Mouse (Mus musculus): ENCODE data around the gene Ugt1a6a. TPM values are rescaled to one million over a fixed set of nuclear protein-coding genes. Genes with fewer than 3 reads are reported as not detected.

The Ugt1a6a gene
- total and polyA plus RNA-seq, 3 experiments = not detected

GRCm38 (mm10) chr1:88266123-88266522 is 131.5 kb downstream of the Ugt1a6a start:
- TF ChIP-seq JUND (IDR thresholded peaks at IDR 0.05; ENCODE audit: low read depth, low read length) (no peak), SMC3 (IDR thresholded peaks at IDR 0.05; ENCODE audit: low read depth, low read length) (no peak), NELFE (IDR thresholded peaks at IDR 0.05; ENCODE audit: low read depth, low read length) (no peak), ZNF384 (IDR thresholded peaks at IDR 0.05; ENCODE audit: low read depth, low read length) (no peak)
- no peak for DNase-seq (ENCODE audit: low read depth, low spot score)
- Histone ChIP-seq H3K36me3 (ENCODE audit: control insufficient read depth in 1 of 2, insufficient read depth in 2 of 2, low read length in 2 of 2) (peaks cover 21 to 34% of the 10 kb centered on the region in 2 experiments), H3K27ac (ENCODE audit: control insufficient read depth, low read depth, low read length) (no peak overlapping the region), H3K9ac (ENCODE audit: control insufficient read depth, low read depth, low read length, poor library complexity, severe bottlenecking) (no peak overlapping the region), H3K4me3 (ENCODE audit: control insufficient read depth in 1 of 2, insufficient read depth in 1 of 2, low read depth in 2 of 2, low read length in 2 of 2) (no peak overlapping the region), H3K4me1 (ENCODE audit: control insufficient read depth in 1 of 2, insufficient read depth in 2 of 2, low read length in 2 of 2) (peaks cover 7 to 17% of the 10 kb centered on the region in 2 experiments), H3K79me2 (ENCODE audit: control insufficient read depth, insufficient read depth, low read length, poor library complexity) (no peaks in the 10 kb centered on the region), H3K27me3 (ENCODE audit: control insufficient read depth in 1 of 2, insufficient read depth in 2 of 2, low read length in 2 of 2) (no peaks in the 10 kb centered on the region), H3K9me3 (replicated peaks; ENCODE audit: insufficient read depth, low read length) (no peaks in the 10 kb centered on the region)

- no peak for TF ChIP-seq GATA1 (IDR thresholded peaks at IDR 0.05; ENCODE audit: low read depth, low read length)
- TF ChIP-seq MAFK (IDR thresholded peaks at IDR 0.05; ENCODE audit: borderline replicate concordance, low read depth, low read length) = no peak
- TF ChIP-seq HCFC1 (IDR thresholded peaks at IDR 0.05; ENCODE audit: low read depth, low read length) = no peak
- no peak for TF ChIP-seq SIN3A (IDR thresholded peaks at IDR 0.05; ENCODE audit: low read length)
- no peak for TF ChIP-seq MAZ (IDR thresholded peaks at IDR 0.05; ENCODE audit: low read depth, low read length)
- TF ChIP-seq POLR2AphosphoS5 (IDR thresholded peaks at IDR 0.05; ENCODE audit: borderline replicate concordance, low read depth, low read length) = 0 out of 2 replicates have a peak, but pooled peaks have one; percentile 53
- TF ChIP-seq KAT2A (conservative IDR thresholded peaks at IDR 0.05; ENCODE audit: low read depth, low read length) = no peak
- no peak for TF ChIP-seq ZKSCAN1 (IDR thresholded peaks at IDR 0.05; ENCODE audit: low read depth, low read length)
Measured at GRCm38 (mm10) chr1:88267489-88267888, 132.9 kb downstream of the Ugt1a6a start.

GRCm38 (mm10) chr1:88268070-88268469 is 133.5 kb downstream of the Ugt1a6a start:
- Histone ChIP-seq H3K27me3 (ENCODE audit: control insufficient read depth in 1 of 2, insufficient read depth in 2 of 2, low read length in 2 of 2) (no peaks in the 10 kb centered on the region), H3K9me3 (replicated peaks; ENCODE audit: insufficient read depth, low read length) (no peaks in the 10 kb centered on the region), H3K27ac (ENCODE audit: control insufficient read depth, low read depth, low read length) (no peak overlapping the region), H3K79me2 (ENCODE audit: control insufficient read depth, insufficient read depth, low read length, poor library complexity) (no peaks in the 10 kb centered on the region), H3K4me3 (ENCODE audit: control insufficient read depth in 1 of 2, insufficient read depth in 1 of 2, low read depth in 2 of 2, low read length in 2 of 2) (no peak overlapping the region), H3K9ac (ENCODE audit: control insufficient read depth, low read depth, low read length, poor library complexity, severe bottlenecking) (no peak overlapping the region), H3K4me1 (ENCODE audit: control insufficient read depth in 1 of 2, insufficient read depth in 2 of 2, low read length in 2 of 2) (peaks cover 0 to under 1% of the 10 kb centered on the region in 2 experiments; a peak in 1 of 4 replicates), H3K36me3 (ENCODE audit: control insufficient read depth in 1 of 2, insufficient read depth in 2 of 2, low read length in 2 of 2) (peaks cover 2 to 37% of the 10 kb centered on the region in 2 experiments)
- DNase-seq (ENCODE audit: low read depth, low spot score) = no peak
- no peak for TF ChIP-seq ELF1 (IDR thresholded peaks at IDR 0.05; ENCODE audit: low read depth, low read length)
- no peak for TF ChIP-seq CHD2 (IDR thresholded peaks at IDR 0.05; ENCODE audit: low read length)
- TF ChIP-seq MXI1 (IDR thresholded peaks at IDR 0.05; ENCODE audit: low read depth, low read length) = no peak
- no peak for TF ChIP-seq POLR2A (IDR thresholded peaks at IDR 0.05; ENCODE audit: control insufficient read depth in 1 of 2, insufficient read depth in 1 of 2, low read depth in 1 of 2, low read length in 2 of 2, poor library complexity in 1 of 2)
- TF ChIP-seq MYC (IDR thresholded peaks at IDR 0.05; ENCODE audit: low read depth, low read length) = no peak
- no peak for TF ChIP-seq MAX (IDR thresholded peaks at IDR 0.05; ENCODE audit: low read length)
- TF ChIP-seq USF2 (IDR thresholded peaks at IDR 0.05; ENCODE audit: borderline replicate concordance in 1 of 2, insufficient read depth in 1 of 2, low read depth in 1 of 2, low read length in 2 of 2) = no peak
- no peak for TF ChIP-seq E2F4 (IDR thresholded peaks at IDR 0.05; ENCODE audit: borderline replicate concordance, low read depth, low read length)
- TF ChIP-seq ZMIZ1 (IDR thresholded peaks at IDR 0.05; ENCODE audit: low read depth, low read length) = no peak
- no peak for TF ChIP-seq POLR2AphosphoS5 (IDR thresholded peaks at IDR 0.05; ENCODE audit: borderline replicate concordance, low read depth, low read length)
- no peak for TF ChIP-seq MAFK (IDR thresholded peaks at IDR 0.05; ENCODE audit: borderline replicate concordance, low read depth, low read length)
- TF ChIP-seq ZC3H11A (IDR thresholded peaks at IDR 0.05; ENCODE audit: low read depth, low read length) = no peak

More at GRCm38 (mm10) chr1:88267489-88267888, 132.9 kb downstream of the Ugt1a6a start:
- H3K36me3 ChIP-seq (ENCODE audit: control insufficient read depth in 1 of 2, insufficient read depth in 2 of 2, low read length in 2 of 2) = peaks cover 8 to 37% of the 10 kb centered on the region in 2 experiments
- H3K4me1 ChIP-seq (ENCODE audit: control insufficient read depth in 1 of 2, insufficient read depth in 2 of 2, low read length in 2 of 2) = peaks cover 3 to 6% of the 10 kb centered on the region in 2 experiments
- H3K4me3 ChIP-seq (ENCODE audit: control insufficient read depth in 1 of 2, insufficient read depth in 1 of 2, low read depth in 2 of 2, low read length in 2 of 2) = no peak overlapping the region
- no peaks in the 10 kb centered on the region for H3K9me3 ChIP-seq (replicated peaks; ENCODE audit: insufficient read depth, low read length)
- DNase-seq (ENCODE audit: low read depth, low spot score) = no peak
- no peak overlapping the region for H3K9ac ChIP-seq (ENCODE audit: control insufficient read depth, low read depth, low read length, poor library complexity, severe bottlenecking)
- no peaks in the 10 kb centered on the region for H3K27me3 ChIP-seq (ENCODE audit: control insufficient read depth in 1 of 2, insufficient read depth in 2 of 2, low read length in 2 of 2)
- no peaks in the 10 kb centered on the region for H3K79me2 ChIP-seq (ENCODE audit: control insufficient read depth, insufficient read depth, low read length, poor library complexity)
- H3K27ac ChIP-seq (ENCODE audit: control insufficient read depth, low read depth, low read length) = no peak overlapping the region
